Mouse (Mus musculus): ENCODE measurements around the gene Wdtc1. TPM values are rescaled to one million over a fixed set of nuclear protein-coding genes. Genes with fewer than 3 reads are reported as not detected.

The Wdtc1 gene
- polyA plus RNA-seq, 1 experiment from 2014 or later, result 14.1 TPM

DNA sequence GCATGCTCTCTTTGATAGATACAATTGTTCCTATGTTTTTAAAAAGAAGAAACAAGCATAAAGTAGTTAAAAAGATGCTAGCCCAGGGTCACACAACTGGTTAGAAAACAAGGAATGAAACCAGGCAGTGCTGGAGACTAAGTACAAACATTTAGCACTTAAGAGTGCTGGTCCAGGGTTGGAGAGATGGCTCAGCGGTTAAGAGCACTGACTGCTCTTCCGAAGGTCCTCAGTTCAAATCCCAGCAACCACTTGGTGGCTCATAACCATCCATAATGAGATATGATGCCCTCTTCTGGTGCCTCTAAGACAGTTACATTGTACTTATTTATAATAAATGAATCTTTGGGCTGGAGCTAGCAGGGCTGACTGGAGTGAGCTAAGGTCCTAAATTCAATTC, 13.1 kb downstream of the Wdtc1 start:
- Histone ChIP-seq H3K27ac (no peak overlapping the region), H3K9ac (no peak overlapping the region), H3K36me3 (no peaks in the 10 kb centered on the region), H3K4me1 (peaks cover 10% of the 10 kb centered on the region), H3K9me3 (no peaks in the 10 kb centered on the region), H3K4me3 (no peak overlapping the region), H3K4me2 (replicated peaks) (no peak overlapping the region), H3K27me3 (0 out of 2 replicates have a peak, but pooled peaks cover 5% of the 10 kb centered on the region)
- ATAC-seq (ENCODE audit: low FRiP score, low read depth), result no peak
- WGBS, result 90% methylated on average over 2 of the region's 2 CpGs

DNA sequence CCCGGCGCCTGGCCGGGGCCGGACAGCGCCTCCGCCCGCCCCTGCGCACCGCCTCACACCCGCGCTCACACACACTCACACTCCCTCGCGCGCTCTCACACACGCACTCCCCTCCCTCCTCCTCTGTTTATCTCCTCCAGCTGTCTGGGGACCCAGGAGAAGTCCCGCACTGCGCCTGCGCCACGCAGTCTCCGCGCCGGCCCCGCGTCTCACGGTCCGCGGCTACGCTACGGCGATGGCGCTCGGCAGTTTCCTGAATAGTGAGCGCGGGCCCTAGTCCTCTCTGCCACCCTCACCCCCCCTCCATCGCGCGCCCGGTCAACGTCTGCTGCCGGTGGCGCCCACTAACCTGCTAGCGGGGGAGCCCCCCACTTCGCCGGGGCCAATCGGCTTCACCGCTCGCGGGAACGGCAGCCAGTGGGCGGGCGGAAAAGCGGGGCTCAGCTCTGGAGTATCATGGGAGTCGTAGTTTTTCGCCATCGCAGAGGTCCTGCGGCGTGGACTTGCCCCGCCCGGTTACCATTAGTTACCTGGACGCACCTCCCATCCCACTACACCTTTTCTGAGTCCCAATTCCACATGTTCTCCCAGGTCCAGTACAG, 14.0 kb downstream of the Wdtc1 start:
- Histone ChIP-seq H3K4me2 (replicated peaks) (peak overlapping the region; percentile 73), H3K36me3 (no peaks in the 10 kb centered on the region), H3K4me3 (peak overlapping the region; percentile 89), H3K4me1 (peaks cover 10% of the 10 kb centered on the region), H3K9me3 (no peaks in the 10 kb centered on the region), H3K9ac (peak overlapping the region; percentile 92), H3K27me3 (0 out of 2 replicates have a peak, but pooled peaks cover 5% of the 10 kb centered on the region), H3K27ac (peak overlapping the region; percentile 67)
- ATAC-seq (ENCODE audit: low FRiP score, low read depth), result peak; percentile 97
- under 1% methylated on average over 60 of the region's 60 CpGs for WGBS

DNA sequence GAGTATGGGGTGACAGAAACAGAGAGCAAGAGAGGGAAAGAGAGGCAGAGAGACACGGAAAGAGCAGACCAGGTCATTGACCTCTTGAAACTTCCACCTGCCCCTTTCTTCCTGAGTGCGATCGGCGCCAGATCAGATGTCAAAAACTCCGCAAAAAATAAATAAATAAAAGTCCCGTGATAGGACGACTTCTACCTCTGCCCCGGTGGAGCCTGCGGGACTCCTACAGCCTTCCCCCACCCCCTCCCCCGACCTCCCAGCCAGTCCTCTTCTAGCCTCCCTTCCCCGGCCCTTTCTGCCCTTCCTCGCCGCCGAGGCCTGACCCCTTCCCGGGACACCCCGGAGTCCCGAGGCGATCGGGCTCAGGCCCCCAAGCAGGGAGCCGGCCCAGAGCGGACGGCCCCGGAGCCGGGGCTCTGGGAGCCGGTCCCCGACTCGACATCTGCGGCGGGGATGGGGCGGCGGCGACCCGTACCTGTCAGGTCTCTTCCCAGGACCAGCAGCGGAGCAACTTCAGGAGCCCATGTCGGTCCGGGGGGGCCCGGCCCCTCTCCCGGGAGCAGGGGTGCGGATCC, 14.7 kb downstream of the Wdtc1 start:
- peak overlapping the region; percentile 92 for H3K9ac ChIP-seq
- H3K9me3 ChIP-seq, result no peaks in the 10 kb centered on the region
- no peaks in the 10 kb centered on the region for H3K36me3 ChIP-seq
- ATAC-seq (ENCODE audit: low FRiP score, low read depth), result peak; percentile 33
- H3K4me1 ChIP-seq, result peaks cover 11% of the 10 kb centered on the region
- H3K4me2 ChIP-seq (replicated peaks), result peak overlapping the region; percentile 73
- WGBS, result under 1% methylated on average over 38 of the region's 39 CpGs
- peak overlapping the region; percentile 89 for H3K4me3 ChIP-seq
- 0 out of 2 replicates have a peak, but pooled peaks cover 5% of the 10 kb centered on the region for H3K27me3 ChIP-seq
- peak overlapping the region; percentile 67 for H3K27ac ChIP-seq

DNA sequence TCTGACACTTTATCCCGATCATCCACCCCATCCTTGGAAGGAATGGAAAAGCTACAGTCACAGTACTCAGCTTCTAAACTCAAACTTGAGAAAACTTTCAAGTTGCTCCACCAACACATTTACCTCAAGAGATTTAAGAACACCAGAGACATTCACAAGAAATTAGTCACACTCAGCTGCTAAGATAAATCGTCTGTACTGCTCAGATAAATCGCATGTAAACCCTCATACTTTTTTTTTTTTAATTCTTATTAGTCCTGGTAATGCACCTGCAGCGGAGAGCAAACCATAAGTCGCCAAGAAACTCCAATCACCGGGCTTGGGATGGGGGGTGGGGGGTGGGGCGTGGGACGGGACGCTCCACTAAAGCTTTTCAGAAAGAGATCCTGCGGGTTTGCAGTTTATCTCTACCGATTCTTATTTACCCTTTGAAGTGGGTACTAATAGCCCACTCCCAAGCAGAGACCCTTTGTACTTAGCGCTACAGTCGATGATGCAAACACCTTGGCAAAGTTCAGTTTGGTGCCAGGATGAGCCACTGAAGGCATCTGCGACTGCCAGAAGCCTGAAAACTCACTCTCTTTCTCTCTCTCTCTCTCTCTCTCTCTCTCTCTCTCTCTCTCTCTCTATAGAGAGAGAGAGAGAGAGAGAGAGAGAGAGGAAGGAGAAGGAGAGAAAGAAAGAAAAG, 15.3 kb downstream of the Wdtc1 start:
- no peak for ATAC-seq (ENCODE audit: low FRiP score, low read depth)
- no peaks in the 10 kb centered on the region for H3K9me3 ChIP-seq
- WGBS, result 15% methylated on average over 14 of the region's 14 CpGs
- H3K4me1 ChIP-seq, result peaks cover 18% of the 10 kb centered on the region
- H3K4me2 ChIP-seq (replicated peaks), result peak overlapping the region; percentile 73
- peak overlapping the region; percentile 92 for H3K9ac ChIP-seq
- H3K27me3 ChIP-seq, result 0 out of 2 replicates have a peak, but pooled peaks cover 5% of the 10 kb centered on the region
- peak overlapping the region; percentile 89 for H3K4me3 ChIP-seq
- H3K27ac ChIP-seq, result no peak overlapping the region
- H3K36me3 ChIP-seq, result no peaks in the 10 kb centered on the region

DNA sequence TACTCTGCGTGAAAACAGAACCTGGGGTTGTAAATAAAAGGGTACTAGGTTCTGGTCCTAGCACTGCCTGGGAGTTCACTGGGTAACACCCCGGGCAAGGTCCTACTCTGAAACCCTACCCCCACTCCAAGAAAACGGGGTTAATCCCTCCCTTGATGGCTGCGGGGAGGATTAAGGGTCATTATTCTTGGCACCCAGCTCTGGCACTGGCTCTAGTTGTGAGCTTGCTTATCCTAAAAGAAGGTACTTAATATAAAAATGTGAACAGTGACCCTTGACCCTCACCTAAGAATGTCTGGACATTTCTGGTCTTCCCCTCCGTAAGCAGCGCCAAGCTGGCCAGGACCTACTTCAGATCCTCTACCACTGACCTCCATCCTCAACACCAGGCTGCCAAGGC, 20.0 kb downstream of the Wdtc1 start:
- WGBS, result 54% methylated on average over 6 of the region's 6 CpGs
- Histone ChIP-seq H3K4me2 (replicated peaks) (no peak overlapping the region), H3K9me3 (no peaks in the 10 kb centered on the region), H3K4me1 (peaks cover 26% of the 10 kb centered on the region), H3K9ac (no peak overlapping the region), H3K4me3 (no peak overlapping the region), H3K27me3 (no peaks in the 10 kb centered on the region), H3K27ac (no peak overlapping the region), H3K36me3 (no peaks in the 10 kb centered on the region)
- ATAC-seq (ENCODE audit: low FRiP score, low read depth), result no peak

DNA sequence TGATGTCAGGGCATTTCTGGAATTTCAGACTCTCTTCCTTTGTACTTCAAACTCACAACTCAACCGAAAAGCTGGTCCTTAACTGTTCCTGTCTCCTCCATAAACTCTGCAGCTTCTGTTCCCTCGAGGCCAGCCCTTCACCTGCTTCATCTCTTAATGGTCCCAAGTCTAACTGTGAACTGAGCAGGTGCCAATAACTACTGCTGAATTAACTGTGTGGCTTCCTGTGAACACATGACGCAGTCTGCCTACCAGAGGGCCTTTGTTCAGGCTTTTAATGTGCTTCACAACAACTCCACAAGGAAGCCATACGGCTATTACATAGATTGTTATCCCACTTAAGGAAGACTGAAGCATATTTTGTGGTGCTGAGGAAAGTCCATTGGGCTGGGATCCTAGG, 23.0 kb downstream of the Wdtc1 start:
- Histone ChIP-seq H3K4me1 (peaks cover 22% of the 10 kb centered on the region; the same call in 1 of the 2 replicates), H3K27me3 (no peaks in the 10 kb centered on the region), H3K9me3 (no peaks in the 10 kb centered on the region), H3K27ac (no peak overlapping the region), H3K9ac (no peak overlapping the region), H3K4me3 (no peak overlapping the region), H3K36me3 (no peaks in the 10 kb centered on the region), H3K4me2 (replicated peaks) (no peak overlapping the region)
- WGBS, result 54% methylated on average over 4 of the region's 4 CpGs
- ATAC-seq (ENCODE audit: low FRiP score, low read depth), result no peak

DNA sequence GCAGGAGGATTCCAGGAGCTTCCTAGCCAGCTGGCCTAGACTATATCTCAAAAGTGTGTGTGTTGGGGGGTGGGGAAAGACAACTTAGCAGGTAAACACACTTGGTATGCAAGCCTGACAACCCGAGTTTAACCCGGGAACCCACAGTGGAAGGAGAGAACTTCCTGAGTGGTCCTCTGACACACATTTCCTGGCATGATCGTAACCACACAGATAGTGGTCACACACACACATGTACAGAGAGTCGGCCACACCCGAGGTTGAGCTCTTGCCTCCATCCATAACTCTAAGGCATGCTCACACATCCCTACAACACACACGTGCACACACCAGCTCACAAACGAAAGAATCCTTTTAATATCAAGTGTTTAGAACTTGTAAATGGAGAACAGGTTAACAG, 25.2 kb downstream of the Wdtc1 start:
- ATAC-seq (ENCODE audit: low FRiP score, low read depth), result no peak
- no peak overlapping the region for H3K27ac ChIP-seq
- 75% methylated on average over 7 of the region's 7 CpGs for WGBS
- H3K27me3 ChIP-seq, result no peaks in the 10 kb centered on the region
- no peak overlapping the region for H3K9ac ChIP-seq
- H3K36me3 ChIP-seq, result peaks cover 4% of the 10 kb centered on the region
- H3K4me2 ChIP-seq (replicated peaks), result no peak overlapping the region
- peaks cover 16% of the 10 kb centered on the region; the same call in 1 of the 2 replicates for H3K4me1 ChIP-seq
- H3K4me3 ChIP-seq, result no peak overlapping the region
- no peaks in the 10 kb centered on the region for H3K9me3 ChIP-seq

DNA sequence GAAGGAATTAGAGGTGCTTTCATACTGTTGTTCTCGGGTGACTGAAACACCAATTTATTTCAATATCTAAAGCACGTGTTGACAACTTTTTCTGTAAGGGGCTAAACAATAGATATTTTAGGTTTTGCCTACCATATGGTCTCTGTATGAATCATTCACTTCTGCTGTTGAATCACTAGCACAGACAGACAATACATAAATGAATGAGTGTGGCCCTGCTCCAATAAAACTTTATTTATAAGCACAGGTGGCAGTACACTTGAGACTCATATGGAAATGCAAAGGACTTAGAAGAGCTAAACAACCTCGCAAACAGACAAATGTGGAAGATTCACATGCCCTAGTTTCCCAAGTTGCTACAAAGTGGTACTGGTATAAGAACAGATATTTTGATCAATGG, 33.6 kb downstream of the Wdtc1 start:
- H3K4me1 ChIP-seq, result 0 out of 2 replicates have a peak, but pooled peaks cover 3% of the 10 kb centered on the region
- H3K4me2 ChIP-seq (replicated peaks), result no peak overlapping the region
- no peak for ATAC-seq (ENCODE audit: low FRiP score, low read depth)
- no peaks in the 10 kb centered on the region for H3K9me3 ChIP-seq
- no peaks in the 10 kb centered on the region for H3K27me3 ChIP-seq
- H3K27ac ChIP-seq, result no peak overlapping the region
- H3K4me3 ChIP-seq, result no peak overlapping the region
- no peak overlapping the region for H3K9ac ChIP-seq
- 88% methylated on average over 3 of the region's 3 CpGs for WGBS
- H3K36me3 ChIP-seq, result peaks cover 45% of the 10 kb centered on the region

DNA sequence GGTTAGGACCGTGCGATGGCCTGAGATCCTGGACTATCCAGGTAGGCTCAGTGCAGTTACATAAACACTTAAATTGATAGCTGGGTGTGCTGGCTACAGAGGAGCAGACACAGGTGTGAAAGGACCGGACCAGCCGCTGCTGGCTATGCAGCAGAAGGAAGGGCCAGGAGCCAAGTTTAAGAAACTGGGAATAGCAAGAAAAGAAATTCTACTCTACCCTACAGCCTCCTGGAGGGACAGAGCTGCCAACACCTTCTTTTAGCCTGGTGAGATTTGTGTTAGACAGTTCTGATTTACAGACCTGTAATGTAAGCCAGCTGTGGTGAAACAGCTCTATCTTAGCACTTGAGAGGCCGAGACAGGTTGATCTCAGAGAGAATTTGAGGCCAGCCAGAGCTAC, 37.3 kb downstream of the Wdtc1 start:
- 67% methylated on average over 5 of the region's 5 CpGs for WGBS
- no peak overlapping the region for H3K27ac ChIP-seq
- no peaks in the 10 kb centered on the region for H3K27me3 ChIP-seq
- H3K4me3 ChIP-seq, result no peak overlapping the region
- no peak overlapping the region for H3K4me2 ChIP-seq (replicated peaks)
- ATAC-seq (ENCODE audit: low FRiP score, low read depth), result no peak
- H3K4me1 ChIP-seq, result 0 out of 2 replicates have a peak, but pooled peaks cover 3% of the 10 kb centered on the region
- no peak overlapping the region for H3K9ac ChIP-seq
- no peaks in the 10 kb centered on the region for H3K9me3 ChIP-seq
- H3K36me3 ChIP-seq, result peaks cover 47% of the 10 kb centered on the region

DNA sequence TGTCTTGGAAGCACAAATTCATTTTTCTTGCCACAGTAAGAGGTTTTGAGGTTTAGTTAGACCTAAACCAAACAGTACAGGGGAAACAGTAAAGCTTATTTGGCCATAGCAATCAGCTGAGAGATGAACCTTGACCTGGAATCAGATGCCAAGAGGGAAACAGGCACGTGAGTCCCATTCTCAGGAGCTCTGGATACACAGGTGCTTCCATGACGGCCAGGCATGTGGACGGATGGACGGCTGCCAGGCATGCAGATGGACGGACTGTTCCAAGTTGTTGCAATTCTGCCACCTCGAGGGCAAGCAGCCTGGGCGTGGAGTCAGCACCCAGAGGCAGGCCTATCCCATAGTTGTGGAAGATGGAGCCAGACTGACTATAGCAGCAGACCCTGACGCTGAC, 38.4 kb downstream of the Wdtc1 start:
- no peak for ATAC-seq (ENCODE audit: low FRiP score, low read depth)

DNA sequence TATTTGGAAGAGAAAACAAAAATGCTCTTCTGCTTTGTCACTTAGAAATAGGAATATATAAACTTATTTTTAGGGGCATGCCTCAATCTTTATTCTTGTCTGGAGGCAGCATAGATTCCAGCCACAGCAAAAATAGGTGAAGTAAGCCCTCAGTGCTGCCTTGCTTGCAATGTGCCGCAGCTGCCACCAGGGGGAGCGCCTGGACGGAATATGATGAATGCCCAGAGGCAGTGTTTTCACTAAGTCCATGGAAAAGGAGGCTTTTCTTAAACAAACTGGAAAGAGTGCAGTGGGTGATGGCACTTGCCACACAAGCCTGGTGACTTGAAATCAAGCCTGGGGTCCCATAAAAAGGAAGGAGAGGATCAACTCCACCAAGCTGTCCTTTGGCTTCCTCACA, 43.3 kb downstream of the Wdtc1 start:
- no peak overlapping the region for H3K9ac ChIP-seq
- H3K27ac ChIP-seq, result no peak overlapping the region
- no peaks in the 10 kb centered on the region for H3K4me1 ChIP-seq
- no peak for ATAC-seq (ENCODE audit: low FRiP score, low read depth)
- H3K36me3 ChIP-seq, result peaks cover 41% of the 10 kb centered on the region
- no peaks in the 10 kb centered on the region for H3K9me3 ChIP-seq
- no peak overlapping the region for H3K4me2 ChIP-seq (replicated peaks)
- WGBS, result 0% methylated on average over 3 of the region's 3 CpGs
- H3K4me3 ChIP-seq, result no peak overlapping the region
- no peaks in the 10 kb centered on the region for H3K27me3 ChIP-seq

More for the DNA sequence above, 38.4 kb downstream of the Wdtc1 start:
- H3K4me2 ChIP-seq (replicated peaks), result no peak overlapping the region
- no peak overlapping the region for H3K9ac ChIP-seq
- H3K36me3 ChIP-seq, result peaks cover 40% of the 10 kb centered on the region
- WGBS, result 82% methylated on average over 8 of the region's 8 CpGs
- no peaks in the 10 kb centered on the region for H3K9me3 ChIP-seq
- H3K27me3 ChIP-seq, result no peaks in the 10 kb centered on the region
- H3K27ac ChIP-seq, result no peak overlapping the region
- H3K4me1 ChIP-seq, result 0 out of 2 replicates have a peak, but pooled peaks cover 3% of the 10 kb centered on the region
- H3K4me3 ChIP-seq, result no peak overlapping the region

DNA sequence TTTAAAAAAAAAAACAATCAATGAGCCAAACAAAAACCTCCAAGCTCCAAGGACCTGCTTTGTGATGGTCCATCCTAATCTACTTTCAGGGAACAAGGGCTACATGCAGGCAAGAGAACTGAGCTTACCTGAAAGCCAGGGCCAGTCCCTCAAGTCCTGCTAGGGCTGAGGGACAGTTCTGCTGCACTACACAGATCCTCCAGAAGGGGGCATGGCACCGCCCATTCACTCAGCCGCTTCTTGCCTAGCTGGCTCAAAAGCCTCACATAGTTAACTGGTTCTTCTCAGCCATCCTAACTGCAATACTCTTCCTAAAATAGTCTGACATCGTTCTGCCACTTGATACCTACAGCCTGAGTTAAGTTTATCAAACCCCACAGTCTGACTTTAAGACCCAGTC, 46.0 kb downstream of the Wdtc1 start:
- Histone ChIP-seq H3K27me3 (no peaks in the 10 kb centered on the region), H3K4me3 (no peak overlapping the region), H3K4me2 (replicated peaks) (no peak overlapping the region), H3K9ac (no peak overlapping the region), H3K4me1 (no peaks in the 10 kb centered on the region), H3K36me3 (peaks cover 49% of the 10 kb centered on the region), H3K9me3 (no peaks in the 10 kb centered on the region), H3K27ac (no peak overlapping the region)
- 42% methylated on average over 3 of the region's 3 CpGs for WGBS
- no peak for ATAC-seq (ENCODE audit: low FRiP score, low read depth)

Data from limb, embryonic 13.5 days (tissue).